Mouse (Mus musculus): ENCODE measurements at regions not wholly inside any gene's neighbourhood (a gene's known extent, or its start where the extent isn't known, plus 50 kb on each side); places are given as distances from the start of the nearest gene placed in this dataset.

GRCm38 (mm10) chr6:41218415-41218814 is 83.7 kb upstream of the Try4 start:
- TF ChIP-seq POLR2A (IDR thresholded peaks at IDR 0.05; ENCODE audit: borderline replicate concordance, extremely low read depth, low read depth, low read length) (no peak), CTCF (IDR thresholded peaks at IDR 0.05; ENCODE audit: insufficient read depth, low read length) (no peak)

Measured in lung, adult 2 months (tissue).